Mouse (Mus musculus) neutrophil, adult 5-6 weeks (primary cell): Measurements from ENCODE around the gene Gata1. TPM values are rescaled to one million over a fixed set of nuclear protein-coding genes. Genes with fewer than 3 reads are reported as not detected.
"Not testable (repeated sequence)": the region's sequence is repeated elsewhere in the genome, so short reads cannot be mapped to it uniquely, and the experiment has no call there.

Experiments
- ATAC-seq: fragments of 151-379, 151-347 bp; 2 replicates; pipeline ENCODE4 v1.8.0; 2017; ENCODE audit warnings: mild to moderate bottlenecking, moderate TSS enrichment; ENCODE audit not compliant: insufficient number of reproducible peaks, poor library complexity, low FRiP score, severe bottlenecking; ENCODE audit errors: extremely low read depth
- total RNA-seq: library from RNA; stranded (forward); fragments of 200-1000 nt; gene quantifications from 2 replicates; pipeline ENCODE4 v1.2.3, GENCODE M21; 2017

Gene Gata1
- total RNA-seq, 1 experiment from 2014 or later = 1.4 TPM

GRCm38 (mm10) chrX:7968226-7968625 is 9.6 kb downstream of the Gata1 start:
- no peak for ATAC-seq

GRCm38 (mm10) chrX:7967596-7968201 is 10.2 kb downstream of the Gata1 start:
- ATAC-seq = no peak

- ATAC-seq = no peak
These were observed 11.7 kb downstream of the Gata1 start for GRCm38 (mm10) chrX:7966161-7966560.

GRCm38 (mm10) chrX:7963829-7964626 is 13.8 kb downstream of the Gata1 start:
- ATAC-seq = no peak

- no peak for ATAC-seq
These were observed 19.0 kb downstream of the Gata1 start for GRCm38 (mm10) chrX:7958868-7959267.

- ATAC-seq = no peak
These were observed 27.8 kb downstream of the Gata1 start for GRCm38 (mm10) chrX:7950091-7950490.

- peak; percentile 93 for ATAC-seq
These were observed 29.9 kb downstream of the Gata1 start for GRCm38 (mm10) chrX:7947900-7948492.

- no peak for ATAC-seq
These were observed 30.6 kb downstream of the Gata1 start, which contains the start of gene Hdac6 for GRCm38 (mm10) chrX:7947108-7947899. Gene Hdac6, minus strand, starts transcription at chrX:7947889.

GRCm38 (mm10) chrX:7945618-7946017 is 32.3 kb downstream of the Gata1 start:
- no peak for ATAC-seq

GRCm38 (mm10) chrX:7937667-7938066 is 40.2 kb downstream of the Gata1 start:
- no peak for ATAC-seq

GRCm38 (mm10) chrX:7936874-7937273 is 41.0 kb downstream of the Gata1 start:
- no peak for ATAC-seq

- ATAC-seq = no peak
These were observed 49.5 kb downstream of the Gata1 start, which contains the start of gene Eras for GRCm38 (mm10) chrX:7928270-7928790. Gene Eras, minus strand, starts transcription at chrX:7928607.

- ATAC-seq = no peak
These were observed 50.8 kb downstream of the Gata1 start for GRCm38 (mm10) chrX:7927116-7927515.

- ATAC-seq = no peak
These were observed 51.6 kb downstream of the Gata1 start for GRCm38 (mm10) chrX:7926266-7926665.

GRCm38 (mm10) chrX:7922032-7922431 is 55.8 kb downstream of the Gata1 start:
- ATAC-seq = no peak

GRCm38 (mm10) chrX:7919601-7920383 is 58.1 kb downstream of the Gata1 start, which contains the start of gene Pcsk1n:
Gene Pcsk1n, plus strand, starts transcription at chrX:7919822.
- no peak for ATAC-seq

GRCm38 (mm10) chrX:7917960-7918359 is 59.9 kb downstream of the Gata1 start:
- ATAC-seq = not testable (repeated sequence)

- ATAC-seq = peak; percentile 51; the same call in 1 of the 2 replicates
These were observed 62.2 kb downstream of the Gata1 start for GRCm38 (mm10) chrX:7915669-7916068.
